Mouse (Mus musculus): ENCODE results near the gene Nhsl2.

GRCm38 (mm10) chrX:102073605-102074325, 224.6 kb downstream of the Nhsl2 start:
- TF ChIP-seq POLR2A (IDR thresholded peaks at IDR 0.05; ENCODE audit: extremely low read depth, insufficient read depth, low read length) (no peak), CTCF (IDR thresholded peaks at IDR 0.05; ENCODE audit: extremely low read depth, insufficient read depth, low read length) (no peak)

Measured in cortical plate, adult 2 months (tissue).